Mouse (Mus musculus) E14TG2a.4 (cell line): ENCODE results near the gene Mast4.

Experiments
- H3K27me3 ChIP-seq: 2 replicates; pipeline ENCODE4 v1.6.1; 2014; ENCODE audit warnings: low read length, control low read depth; ENCODE audit not compliant: insufficient read depth
- H3K36me3 ChIP-seq: 2 replicates; pipeline ENCODE4 v1.6.1; 2014; ENCODE audit warnings: low read length, control low read depth; ENCODE audit not compliant: insufficient read depth
- H3K4me1 ChIP-seq: replicated peaks from 2 replicates; pipeline ENCODE4 v1.6.1; 2014; ENCODE audit warnings: low read depth, low read length, control low read depth
- H3K4me3 ChIP-seq: replicated peaks from 2 replicates; pipeline ENCODE4 v1.5.1; 2014; ENCODE audit warnings: mild to moderate bottlenecking, low read length
- H3K9me3 ChIP-seq: 2 replicates; pipeline ENCODE4 v1.6.1; 2014; ENCODE audit warnings: low read length, control low read depth
- CTCF ChIP-seq: conservative IDR thresholded peaks from 2 replicates; pipeline ENCODE4 v1.5.1; 2014; ENCODE audit warnings: low read length
- NANOG ChIP-seq: IDR thresholded peaks from 2 replicates; pipeline ENCODE4 v1.6.1; 2014; ENCODE audit warnings: borderline replicate concordance, low read length, mixed read lengths
- POU5F1 ChIP-seq: IDR thresholded peaks from 2 replicates; pipeline ENCODE4 v1.6.1; 2014; ENCODE audit warnings: low read length, borderline replicate concordance

The Mast4 gene

GRCm38 (mm10) chr13:102988976-102989375 is 345.3 kb downstream of the Mast4 start:
- H3K36me3 ChIP-seq = no peaks in the 10 kb centered on the region
- no peak for TF ChIP-seq CTCF
- TF ChIP-seq NANOG = no peak
- no peak for TF ChIP-seq POU5F1
- no peaks in the 10 kb centered on the region for H3K27me3 ChIP-seq
- peaks cover 6% of the 10 kb centered on the region; the same call in 1 of the 2 replicates for H3K4me1 ChIP-seq
- H3K9me3 ChIP-seq = no peaks in the 10 kb centered on the region
- H3K4me3 ChIP-seq = no peak overlapping the region

GRCm38 (mm10) chr13:102988251-102988895 is 345.9 kb downstream of the Mast4 start:
- Histone ChIP-seq H3K36me3 (no peaks in the 10 kb centered on the region), H3K4me1 (peaks cover 6% of the 10 kb centered on the region; the same call in 1 of the 2 replicates), H3K4me3 (no peak overlapping the region), H3K9me3 (no peaks in the 10 kb centered on the region), H3K27me3 (no peaks in the 10 kb centered on the region)
- TF ChIP-seq CTCF (no peak), NANOG (no peak), POU5F1 (no peak)

- Histone ChIP-seq H3K36me3 (no peaks in the 10 kb centered on the region), H3K27me3 (no peaks in the 10 kb centered on the region), H3K4me1 (peaks cover 6% of the 10 kb centered on the region; the same call in 1 of the 2 replicates), H3K9me3 (no peaks in the 10 kb centered on the region), H3K4me3 (no peak overlapping the region)
- TF ChIP-seq POU5F1 (no peak), NANOG (no peak), CTCF (peak; percentile 56)
These were observed 349.7 kb downstream of the Mast4 start for GRCm38 (mm10) chr13:102984550-102984949.

GRCm38 (mm10) chr13:102973853-102974252 is 360.4 kb downstream of the Mast4 start:
- TF ChIP-seq POU5F1 = no peak
- TF ChIP-seq NANOG = no peak
- TF ChIP-seq CTCF = no peak
- Histone ChIP-seq H3K9me3 (peaks cover 9% of the 10 kb centered on the region), H3K27me3 (no peaks in the 10 kb centered on the region), H3K4me1 (no peaks in the 10 kb centered on the region), H3K4me3 (no peak overlapping the region), H3K36me3 (no peaks in the 10 kb centered on the region)

- Histone ChIP-seq H3K27me3 (0 out of 2 replicates have a peak, but pooled peaks cover 2% of the 10 kb centered on the region), H3K4me3 (no peak overlapping the region), H3K9me3 (no peaks in the 10 kb centered on the region), H3K4me1 (peaks cover 2% of the 10 kb centered on the region; the same call in 1 of the 2 replicates), H3K36me3 (no peaks in the 10 kb centered on the region)
- no peak for TF ChIP-seq NANOG
- no peak for TF ChIP-seq POU5F1
- no peak for TF ChIP-seq CTCF
These were observed 370.8 kb downstream of the Mast4 start for GRCm38 (mm10) chr13:102963471-102963870.

GRCm38 (mm10) chr13:102958273-102959270 is 375.7 kb downstream of the Mast4 start:
- Histone ChIP-seq H3K4me1 (peaks cover 15% of the 10 kb centered on the region; the same call in 1 of the 2 replicates), H3K27me3 (0 out of 2 replicates have a peak, but pooled peaks cover 2% of the 10 kb centered on the region), H3K9me3 (no peaks in the 10 kb centered on the region), H3K36me3 (no peaks in the 10 kb centered on the region), H3K4me3 (no peak overlapping the region)
- TF ChIP-seq POU5F1 (no peak), NANOG (no peak), CTCF (no peak)

GRCm38 (mm10) chr13:102957508-102958272 is 376.6 kb downstream of the Mast4 start:
- Histone ChIP-seq H3K36me3 (no peaks in the 10 kb centered on the region), H3K9me3 (no peaks in the 10 kb centered on the region), H3K27me3 (0 out of 2 replicates have a peak, but pooled peaks cover 2% of the 10 kb centered on the region), H3K4me3 (no peak overlapping the region), H3K4me1 (peaks cover 15% of the 10 kb centered on the region; the same call in 1 of the 2 replicates)
- TF ChIP-seq CTCF (no peak), POU5F1 (no peak), NANOG (0 out of 2 replicates have a peak, but pooled peaks have one; percentile 28)
